In genomic region chr1:179143154-179143832, GRCm38 (mm10) we compare ENCODE assay signal across 19 mouse cellular contexts.
DNase-seq lines count a peak whose midpoint lies in the region; ATAC-seq lines count a peak whose summit lies in the region.
"Had no signal": no experiment of that assay in that cellular context is flagged by ENCODE, and none has a peak within 500 bp of the region (broad histone marks: within the 10 kb centered on the region; RNA-seq: fewer than 3 reads in every experiment).

No protein-coding gene starts in this region.

- H3K4me1 ChIP-seq in embryonic facial prominence, embryonic 15.5 days = peaks cover 53% of the 10 kb centered on the region
- H3K4me1 ChIP-seq in limb, embryonic 11.5 days (ENCODE audit: control insufficient read depth, insufficient read depth, low read length) = peaks cover 51% of the 10 kb centered on the region
- H3K4me1 ChIP-seq in stomach, embryonic 15.5 days = peaks cover 4% of the 10 kb centered on the region; the same call in 1 of the 2 replicates
- H3K4me1 ChIP-seq: liver, embryonic 15.5 days had no signal

- 46% methylated on average over 11 of the region's 11 CpGs for WGBS in embryonic facial prominence, embryonic 15.5 days
- 19% methylated on average over 11 of the region's 11 CpGs for WGBS in limb, embryonic 11.5 days
- WGBS in stomach, embryonic 15.5 days = 66% methylated on average over 11 of the region's 11 CpGs

- H3K27ac ChIP-seq in embryonic facial prominence, embryonic 15.5 days (replicated peaks) = peak overlapping the region; percentile 63
- peak overlapping the region; percentile 82 for H3K27ac ChIP-seq in limb, embryonic 11.5 days (replicated peaks; ENCODE audit: low read depth, low read length)
- H3K27ac ChIP-seq in stomach, embryonic 15.5 days = no peak overlapping the region
- H3K27ac ChIP-seq: forebrain, embryonic 10.5 days; heart, embryonic 15.5 days; liver, embryonic 15.5 days; midbrain, embryonic 15.5 days had no signal

- no peak overlapping the region for H3K4me3 ChIP-seq in embryonic facial prominence, embryonic 15.5 days (replicated peaks)
- no peak overlapping the region for H3K4me3 ChIP-seq in limb, embryonic 11.5 days (ENCODE audit: low read depth, low read length)
- H3K4me3 ChIP-seq in stomach, embryonic 15.5 days (replicated peaks) = no peak overlapping the region
- H3K4me3 ChIP-seq: forebrain, embryonic 10.5 days; heart, embryonic 15.5 days; liver, embryonic 15.5 days; midbrain, embryonic 15.5 days had no signal

- ATAC-seq in embryonic facial prominence, embryonic 15.5 days (ENCODE audit: insufficient number of reproducible peaks, low FRiP score, low TSS enrichment, low read depth) = peak; percentile 36; the same call in 1 of the 2 replicates
- ATAC-seq in limb, embryonic 11.5 days (ENCODE audit: insufficient number of reproducible peaks, low FRiP score, low TSS enrichment, low read depth) = peak; percentile 45; the same call in 1 of the 2 replicates
- peak; percentile 37; the same call in 1 of the 2 replicates for ATAC-seq in stomach, embryonic 15.5 days (ENCODE audit: insufficient read depth, low FRiP score, low read depth)
- ATAC-seq in cerebellum, adult (ENCODE audit: insufficient number of reproducible peaks, low FRiP score, low TSS enrichment) = no peak
- ATAC-seq: lung, postnatal 0 days; midbrain, embryonic 15.5 days had no signal

- peak; percentile 56 for DNase-seq in kidney, postnatal 10 days
- no peak for DNase-seq in kidney, postnatal 36 days
- peak; percentile 57 for DNase-seq in limb, embryonic 11.5 days (ENCODE audit: low spot score)
- DNase-seq in c-Kit-positive CD71-positive TER-119-positive erythroid progenitor cells, embryonic 14.5 days (ENCODE audit: low spot score) = no peak
- DNase-seq: adrenal gland, postnatal 36 days; cerebellum, adult 9-11 months; gastrocnemius, postnatal 10 days; heart, adult 18-20 months; layer of hippocampus, postnatal 36 days; thymus, postnatal 4 days had no signal

- no peaks in the 10 kb centered on the region for H3K27me3 ChIP-seq in embryonic facial prominence, embryonic 15.5 days
- H3K27me3 ChIP-seq in limb, embryonic 11.5 days (ENCODE audit: control insufficient read depth, insufficient read depth, low read length) = no peaks in the 10 kb centered on the region
- no peaks in the 10 kb centered on the region for H3K27me3 ChIP-seq in stomach, embryonic 15.5 days (replicated peaks)
- H3K27me3 ChIP-seq: heart, embryonic 15.5 days; liver, embryonic 15.5 days; midbrain, embryonic 15.5 days had no signal

- H3K9ac ChIP-seq in embryonic facial prominence, embryonic 15.5 days = no peak overlapping the region
- H3K9ac ChIP-seq in limb, embryonic 11.5 days (ENCODE audit: low read length) = no peak overlapping the region
- H3K9ac ChIP-seq in stomach, embryonic 15.5 days = no peak overlapping the region
- H3K9ac ChIP-seq: heart, embryonic 15.5 days; liver, embryonic 15.5 days; midbrain, embryonic 15.5 days had no signal

- H3K9me3 ChIP-seq in embryonic facial prominence, embryonic 15.5 days (replicated peaks) = no peaks in the 10 kb centered on the region
- H3K9me3 ChIP-seq in limb, embryonic 11.5 days (ENCODE audit: control insufficient read depth, low read length) = no peaks in the 10 kb centered on the region
- H3K9me3 ChIP-seq in stomach, embryonic 15.5 days = no peaks in the 10 kb centered on the region
- H3K9me3 ChIP-seq: forebrain, embryonic 10.5 days; G1E; heart, embryonic 15.5 days; liver, embryonic 15.5 days; midbrain, embryonic 15.5 days had no signal

- no peak overlapping the region for H3K4me2 ChIP-seq in embryonic facial prominence, embryonic 15.5 days (replicated peaks)
- H3K4me2 ChIP-seq in limb, embryonic 11.5 days (ENCODE audit: low read depth, severe bottlenecking) = no peak overlapping the region
- no peak overlapping the region for H3K4me2 ChIP-seq in stomach, embryonic 15.5 days
- H3K4me2 ChIP-seq: heart, embryonic 15.5 days; liver, embryonic 15.5 days; midbrain, embryonic 15.5 days had no signal

- H3K36me3 ChIP-seq in embryonic facial prominence, embryonic 15.5 days = no peaks in the 10 kb centered on the region
- no peaks in the 10 kb centered on the region for H3K36me3 ChIP-seq in limb, embryonic 11.5 days (ENCODE audit: control insufficient read depth, insufficient read depth, low read length)
- no peaks in the 10 kb centered on the region for H3K36me3 ChIP-seq in stomach, embryonic 15.5 days
- H3K36me3 ChIP-seq: forebrain, embryonic 10.5 days; G1E; heart, embryonic 15.5 days; liver, embryonic 15.5 days; midbrain, embryonic 15.5 days had no signal

Comparison
In these comparisons a context has a peak if more than half of its experiments do, and no peak if none do; other contexts are left out.
1. DNase-seq: peak in kidney, postnatal 10 days (single experiment) and limb, embryonic 11.5 days (single experiment); none in kidney, postnatal 36 days (0 of 2) and c-Kit-positive CD71-positive TER-119-positive erythroid progenitor cells, embryonic 14.5 days (single experiment).